Mouse (Mus musculus): Measurements from ENCODE around the gene Rps6kc1.

DNA sequence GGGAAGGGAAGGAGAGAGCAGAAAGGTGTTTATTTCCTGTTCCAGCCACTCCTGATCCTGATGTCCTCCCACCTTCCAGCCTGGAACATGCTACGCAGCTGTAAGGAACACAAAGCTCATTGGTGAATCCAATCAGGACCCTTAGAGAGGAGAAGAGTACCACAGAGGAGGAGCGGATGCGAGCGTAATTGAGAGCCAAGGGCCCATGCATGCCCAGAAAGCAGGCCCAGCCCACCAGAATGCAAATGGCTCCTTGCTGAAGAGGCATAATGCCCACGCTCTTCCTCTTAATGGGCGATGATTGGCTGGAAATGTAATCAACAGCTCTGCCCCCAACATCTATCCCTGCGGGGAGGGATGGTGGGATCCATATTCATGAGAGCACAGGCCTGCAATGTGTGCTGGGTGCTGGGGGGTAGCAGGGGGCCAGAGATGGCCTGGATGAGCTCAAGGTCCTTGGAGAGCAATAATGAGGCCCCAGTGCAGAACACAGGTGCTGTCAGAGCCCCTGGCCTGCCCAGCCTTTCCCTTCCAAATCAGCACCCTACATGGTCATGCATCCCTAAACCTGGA, 182.0 kb downstream of the Rps6kc1 start:
- TF ChIP-seq TBP (conservative IDR thresholded peaks at IDR 0.05; ENCODE audit: low read depth, low read length) (no peak), ZC3H11A (IDR thresholded peaks at IDR 0.05; ENCODE audit: low read depth, low read length) (no peak)

All from CH12.LX (cell line).